Mouse (Mus musculus): ENCODE data around the gene Parp4. TPM values are rescaled to one million over a fixed set of nuclear protein-coding genes. Genes with fewer than 3 reads are reported as not detected.

Gene Parp4
- total and polyA plus RNA-seq, 2 experiments from 2014 or later = 7.3 to 10.1 TPM

DNA sequence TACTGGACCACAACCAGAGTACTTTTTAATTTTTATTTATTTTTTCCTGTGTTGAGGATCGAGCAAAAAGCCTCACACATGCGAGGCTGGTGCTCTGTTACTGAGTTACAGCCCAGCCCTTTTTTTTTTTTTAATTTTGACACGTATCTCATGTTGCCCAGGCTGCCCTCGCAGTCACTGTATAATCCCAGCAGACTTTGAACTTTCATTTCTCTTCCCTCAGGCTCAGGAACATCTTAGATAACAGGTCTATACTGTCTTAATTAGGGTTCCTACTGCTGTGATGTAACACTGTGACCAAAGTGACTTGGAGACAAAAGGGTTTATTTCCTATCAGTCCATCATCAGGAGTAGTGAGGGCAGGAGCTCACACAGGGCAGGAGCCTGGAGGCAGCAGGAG, 29.7 kb downstream of the Parp4 start:
- ATAC-seq (ENCODE audit: insufficient read depth, low read depth) (no peak), DNase-seq (ENCODE audit: low spot score) (no peak)
- H3K9ac ChIP-seq (replicated peaks; ENCODE audit: low read depth, low read length) = no peak overlapping the region
- H3K4me3 ChIP-seq (ENCODE audit: low read depth, low read length) = no peak overlapping the region
- TF ChIP-seq CTCF (IDR thresholded peaks at IDR 0.05; ENCODE audit: low read depth) (no peak), EP300 (IDR thresholded peaks at IDR 0.05; ENCODE audit: low read depth) (no peak)
- peaks cover 81% of the 10 kb centered on the region for H3K36me3 ChIP-seq (replicated peaks; ENCODE audit: control insufficient read depth, insufficient read depth, low read length)
- H3K27ac ChIP-seq (ENCODE audit: low read depth) = no peak overlapping the region
- no peaks in the 10 kb centered on the region for H3K27me3 ChIP-seq (ENCODE audit: control insufficient read depth, insufficient read depth, low read length)
- 90% methylated on average over 4 of the region's 4 CpGs for WGBS
- H3K4me2 ChIP-seq (ENCODE audit: low read depth, low read length) = no peak overlapping the region
- H3K9me3 ChIP-seq (replicated peaks; ENCODE audit: control insufficient read depth, low read length) = no peaks in the 10 kb centered on the region
- no peaks in the 10 kb centered on the region for H3K4me1 ChIP-seq (ENCODE audit: control insufficient read depth, insufficient read depth)

GRCm38 (mm10) chr14:56613212-56613611, 37.8 kb downstream of the Parp4 start:
- H3K27me3 ChIP-seq (ENCODE audit: control insufficient read depth, insufficient read depth, low read length) = no peaks in the 10 kb centered on the region
- H3K4me2 ChIP-seq (ENCODE audit: low read depth, low read length) = no peak overlapping the region
- no peaks in the 10 kb centered on the region for H3K4me1 ChIP-seq (ENCODE audit: control insufficient read depth, insufficient read depth)
- H3K9ac ChIP-seq (replicated peaks; ENCODE audit: low read depth, low read length) = no peak overlapping the region
- no peaks in the 10 kb centered on the region for H3K9me3 ChIP-seq (replicated peaks; ENCODE audit: control insufficient read depth, low read length)
- H3K27ac ChIP-seq (ENCODE audit: low read depth) = no peak overlapping the region
- peaks cover 97% of the 10 kb centered on the region for H3K36me3 ChIP-seq (replicated peaks; ENCODE audit: control insufficient read depth, insufficient read depth, low read length)
- H3K4me3 ChIP-seq (ENCODE audit: low read depth, low read length) = no peak overlapping the region
- WGBS = 86% methylated on average over 3 of the region's 3 CpGs
- no peak for TF ChIP-seq EP300 (IDR thresholded peaks at IDR 0.05; ENCODE audit: low read depth)
- no peak for TF ChIP-seq CTCF (IDR thresholded peaks at IDR 0.05; ENCODE audit: low read depth)
- DNase-seq (ENCODE audit: low spot score) (no peak), ATAC-seq (ENCODE audit: insufficient read depth, low read depth) (no peak)

DNA sequence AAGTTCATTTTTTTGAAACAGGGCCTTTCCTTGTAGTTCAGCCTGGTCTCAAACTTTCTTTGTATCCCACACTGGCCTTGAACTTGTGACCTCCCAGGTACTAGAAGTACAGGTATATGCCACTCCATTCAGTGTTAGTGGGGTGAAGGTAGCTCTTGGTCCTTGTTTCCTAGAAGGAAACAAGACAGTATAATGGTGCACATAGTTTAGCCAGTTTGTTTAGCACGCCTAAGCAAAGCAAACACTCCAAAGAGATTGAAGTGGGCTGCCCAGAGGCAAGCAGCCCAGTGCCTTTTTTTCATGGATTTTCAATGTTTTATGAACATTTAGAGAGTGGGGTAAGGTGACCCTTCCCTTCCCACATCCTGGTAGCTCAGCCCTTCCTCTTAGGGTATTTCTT, 42.1 kb downstream of the Parp4 start:
- no peak overlapping the region for H3K4me3 ChIP-seq (ENCODE audit: low read depth, low read length)
- H3K4me2 ChIP-seq (ENCODE audit: low read depth, low read length) = no peak overlapping the region
- DNase-seq (ENCODE audit: low spot score) (no peak), ATAC-seq (ENCODE audit: insufficient read depth, low read depth) (no peak)
- 87% methylated on average over 1 of the region's 1 CpGs for WGBS
- H3K4me1 ChIP-seq (ENCODE audit: control insufficient read depth, insufficient read depth) = no peaks in the 10 kb centered on the region
- H3K27me3 ChIP-seq (ENCODE audit: control insufficient read depth, insufficient read depth, low read length) = no peaks in the 10 kb centered on the region
- H3K27ac ChIP-seq (ENCODE audit: low read depth) = no peak overlapping the region
- peaks cover 95% of the 10 kb centered on the region for H3K36me3 ChIP-seq (replicated peaks; ENCODE audit: control insufficient read depth, insufficient read depth, low read length)
- no peak overlapping the region for H3K9ac ChIP-seq (replicated peaks; ENCODE audit: low read depth, low read length)
- no peak for TF ChIP-seq EP300 (IDR thresholded peaks at IDR 0.05; ENCODE audit: low read depth)
- TF ChIP-seq CTCF (IDR thresholded peaks at IDR 0.05; ENCODE audit: low read depth) = no peak
- no peaks in the 10 kb centered on the region for H3K9me3 ChIP-seq (replicated peaks; ENCODE audit: control insufficient read depth, low read length)

DNA sequence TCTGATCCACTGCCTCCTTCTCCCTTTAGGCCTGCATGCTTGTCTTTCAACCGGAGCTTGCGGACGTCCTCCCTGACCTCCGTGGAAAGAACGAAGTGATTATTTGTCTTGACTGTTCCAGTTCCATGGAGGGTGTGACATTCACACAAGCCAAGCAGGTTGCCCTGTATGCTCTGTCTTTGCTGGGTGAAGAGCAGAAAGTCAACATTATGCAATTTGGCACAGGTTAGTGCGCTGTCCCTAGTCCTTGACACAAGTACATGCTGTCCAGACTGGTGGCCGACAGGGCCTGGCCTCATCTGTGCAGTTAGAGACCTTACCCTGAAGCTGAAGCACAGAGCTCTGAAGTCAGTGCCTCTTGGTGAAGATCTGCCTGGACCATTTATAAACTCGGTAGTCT, 45.0 kb downstream of the Parp4 start:
- H3K36me3 ChIP-seq (replicated peaks; ENCODE audit: control insufficient read depth, insufficient read depth, low read length) = peaks cover 89% of the 10 kb centered on the region
- no peak for ATAC-seq (ENCODE audit: insufficient read depth, low read depth)
- no peak overlapping the region for H3K27ac ChIP-seq (ENCODE audit: low read depth)
- no peaks in the 10 kb centered on the region for H3K4me1 ChIP-seq (ENCODE audit: control insufficient read depth, insufficient read depth)
- no peaks in the 10 kb centered on the region for H3K27me3 ChIP-seq (ENCODE audit: control insufficient read depth, insufficient read depth, low read length)
- no peak overlapping the region for H3K4me3 ChIP-seq (ENCODE audit: low read depth, low read length)
- DNase-seq (ENCODE audit: low spot score) = no peak
- no peak overlapping the region for H3K4me2 ChIP-seq (ENCODE audit: low read depth, low read length)
- no peak for TF ChIP-seq EP300 (IDR thresholded peaks at IDR 0.05; ENCODE audit: low read depth)
- no peak for TF ChIP-seq CTCF (IDR thresholded peaks at IDR 0.05; ENCODE audit: low read depth)
- 83% methylated on average over 8 of the region's 8 CpGs for WGBS
- no peak overlapping the region for H3K9ac ChIP-seq (replicated peaks; ENCODE audit: low read depth, low read length)
- no peaks in the 10 kb centered on the region for H3K9me3 ChIP-seq (replicated peaks; ENCODE audit: control insufficient read depth, low read length)

GRCm38 (mm10) chr14:56626202-56626601, 50.8 kb downstream of the Parp4 start:
- Histone ChIP-seq H3K4me1 (ENCODE audit: control insufficient read depth, insufficient read depth) (no peaks in the 10 kb centered on the region), H3K9ac (replicated peaks; ENCODE audit: low read depth, low read length) (no peak overlapping the region), H3K9me3 (replicated peaks; ENCODE audit: control insufficient read depth, low read length) (no peaks in the 10 kb centered on the region), H3K4me3 (ENCODE audit: low read depth, low read length) (no peak overlapping the region), H3K27me3 (ENCODE audit: control insufficient read depth, insufficient read depth, low read length) (no peaks in the 10 kb centered on the region), H3K4me2 (ENCODE audit: low read depth, low read length) (no peak overlapping the region), H3K27ac (ENCODE audit: low read depth) (no peak overlapping the region), H3K36me3 (replicated peaks; ENCODE audit: control insufficient read depth, insufficient read depth, low read length) (peaks cover 75% of the 10 kb centered on the region)
- ATAC-seq (ENCODE audit: insufficient read depth, low read depth) (no peak), DNase-seq (ENCODE audit: low spot score) (no peak)
- no peak for TF ChIP-seq EP300 (IDR thresholded peaks at IDR 0.05; ENCODE audit: low read depth)
- no peak for TF ChIP-seq CTCF (IDR thresholded peaks at IDR 0.05; ENCODE audit: low read depth)
- WGBS = 71% methylated on average over 4 of the region's 4 CpGs

- 72% methylated on average over 3 of the region's 3 CpGs for WGBS
- H3K4me3 ChIP-seq (ENCODE audit: low read depth, low read length) = no peak overlapping the region
These were observed 52.9 kb downstream of the Parp4 start for GRCm38 (mm10) chr14:56628336-56628735.

More at GRCm38 (mm10) chr14:56628336-56628735, 52.9 kb downstream of the Parp4 start:
- Histone ChIP-seq H3K27ac (ENCODE audit: low read depth) (no peak overlapping the region), H3K36me3 (replicated peaks; ENCODE audit: control insufficient read depth, insufficient read depth, low read length) (peaks cover 63% of the 10 kb centered on the region), H3K27me3 (ENCODE audit: control insufficient read depth, insufficient read depth, low read length) (no peaks in the 10 kb centered on the region), H3K9ac (replicated peaks; ENCODE audit: low read depth, low read length) (no peak overlapping the region), H3K9me3 (replicated peaks; ENCODE audit: control insufficient read depth, low read length) (no peaks in the 10 kb centered on the region), H3K4me1 (ENCODE audit: control insufficient read depth, insufficient read depth) (no peaks in the 10 kb centered on the region), H3K4me2 (ENCODE audit: low read depth, low read length) (no peak overlapping the region)
- DNase-seq (ENCODE audit: low spot score) = no peak
- TF ChIP-seq EP300 (IDR thresholded peaks at IDR 0.05; ENCODE audit: low read depth) (no peak), CTCF (IDR thresholded peaks at IDR 0.05; ENCODE audit: low read depth) (no peak)
- no peak for ATAC-seq (ENCODE audit: insufficient read depth, low read depth)

Measured in heart, postnatal 0 days (tissue).